ENCODE assay signal across 11 mouse cellular contexts in genomic region chr17:75443064-75443621, GRCm38 (mm10). TPM values are rescaled to one million over a fixed set of nuclear protein-coding genes. Genes with fewer than 3 reads are reported as not detected.
DNase-seq lines count a peak whose midpoint lies in the region; ATAC-seq and TF ChIP-seq lines count a peak whose summit lies in the region.
"Had no signal": no experiment of that assay in that cellular context is flagged by ENCODE, and none has a peak within 500 bp of the region (broad histone marks: within the 10 kb centered on the region; RNA-seq: fewer than 3 reads in every experiment).

No protein-coding gene starts in this region.

- ATAC-seq in forebrain, embryonic 14.5 days: no peak
- ATAC-seq: inflammation-experienced regulatory T-cells, adult 6 months had no signal

- 9% methylated on average over 5 of the region's 6 CpGs for WGBS in heart, adult 2 months
- 90% methylated on average over 6 of the region's 6 CpGs for WGBS in forebrain, embryonic 14.5 days

- peak overlapping the region; percentile 32 for H3K27ac ChIP-seq in heart, adult 2 months
- H3K27ac ChIP-seq in brown adipose tissue, adult 24 weeks (replicated peaks; ENCODE audit: low read depth, low read length): peak overlapping the region; percentile 63
- H3K27ac ChIP-seq in forebrain, embryonic 14.5 days (ENCODE audit: low read depth, low read length): no peak overlapping the region
- H3K27ac ChIP-seq: limb, embryonic 13.5 days had no signal

- H3K36me3 ChIP-seq in heart, adult 2 months (ENCODE audit: control insufficient read depth, insufficient read depth, low read length): peaks cover 9% of the 10 kb centered on the region
- H3K36me3 ChIP-seq in forebrain, embryonic 14.5 days (ENCODE audit: control insufficient read depth, insufficient read depth, low read length): no peaks in the 10 kb centered on the region
- H3K36me3 ChIP-seq: limb, embryonic 13.5 days; neural tube, embryonic 13.5 days had no signal

- TF ChIP-seq CTCF in heart, adult 2 months (IDR thresholded peaks at IDR 0.05): no peak

- DNase-seq in heart, adult 2 months: peak in 1 of 2 experiments; percentile 30
- DNase-seq in heart, postnatal 36 days: no peak
- DNase-seq in B cell, adult 2 months: peak; percentile 71 to 77
- DNase-seq in left cerebral cortex, postnatal 14 days (ENCODE audit: low spot score in 2 of 2): peak; percentile 56 to 68
- DNase-seq in adrenal gland, adult (ENCODE audit: inconsistent age in 2 of 2, low spot score in 1 of 2): no peak
- no peak for DNase-seq in adrenal gland, postnatal 36 days
- no peak for DNase-seq in forebrain, embryonic 14.5 days (ENCODE audit: low spot score)

- TF ChIP-seq EP300 in heart, adult 2 months (IDR thresholded peaks at IDR 0.05; ENCODE audit: insufficient read depth, low read depth, low read length): 0 out of 2 replicates have a peak, but pooled peaks have one; percentile 29

- H3K4me3 ChIP-seq in heart, adult 2 months: no peak overlapping the region
- no peak overlapping the region for H3K4me3 ChIP-seq in brown adipose tissue, adult 24 weeks (ENCODE audit: insufficient read depth, low read depth, low read length)
- no peak overlapping the region for H3K4me3 ChIP-seq in forebrain, embryonic 14.5 days (ENCODE audit: low read depth, low read length)
- H3K4me3 ChIP-seq: limb, embryonic 13.5 days; neural tube, embryonic 13.5 days had no signal

- no peaks in the 10 kb centered on the region for H3K27me3 ChIP-seq in heart, adult 2 months (ENCODE audit: control insufficient read depth, insufficient read depth, low read length)
- no peaks in the 10 kb centered on the region for H3K27me3 ChIP-seq in forebrain, embryonic 14.5 days (replicated peaks; ENCODE audit: control insufficient read depth, insufficient read depth, low read length)
- H3K27me3 ChIP-seq: limb, embryonic 13.5 days; neural tube, embryonic 13.5 days had no signal

- H3K9me3 ChIP-seq in forebrain, embryonic 14.5 days (replicated peaks; ENCODE audit: control insufficient read depth, low read length): no peaks in the 10 kb centered on the region
- H3K9me3 ChIP-seq: limb, embryonic 13.5 days; neural tube, embryonic 13.5 days had no signal

- H3K4me1 ChIP-seq in heart, adult 2 months (ENCODE audit: control insufficient read depth, insufficient read depth, low read length): peaks cover 10% of the 10 kb centered on the region
- peaks cover 22% of the 10 kb centered on the region for H3K4me1 ChIP-seq in brown adipose tissue, adult 24 weeks (ENCODE audit: control insufficient read depth, insufficient read depth, insufficient read length, low read length)
- no peaks in the 10 kb centered on the region for H3K4me1 ChIP-seq in forebrain, embryonic 14.5 days (ENCODE audit: control insufficient read depth, insufficient read depth, low read length)
- H3K4me1 ChIP-seq: limb, embryonic 13.5 days had no signal

- intact Hi-C loops in heart, adult 2 months (cut with DNase I): no loop called here
- intact Hi-C loops in heart, postnatal 36 days (cut with DNase I): no loop called here
- intact Hi-C loops in left cerebral cortex, postnatal 14 days (cut with DNase I): no loop called here

- H3K9ac ChIP-seq in heart, adult 2 months (ENCODE audit: low read depth, low read length): no peak overlapping the region
- no peak overlapping the region for H3K9ac ChIP-seq in forebrain, embryonic 14.5 days (ENCODE audit: low read length)
- H3K9ac ChIP-seq: limb, embryonic 13.5 days; neural tube, embryonic 13.5 days had no signal

- peaks cover 1% of the 10 kb centered on the region; the same call in 1 of the 2 replicates for H3K79me2 ChIP-seq in heart, adult 2 months (replicated peaks; ENCODE audit: control insufficient read depth, insufficient read depth, low read length)

- H3K4me2 ChIP-seq in forebrain, embryonic 14.5 days (ENCODE audit: low read length): no peak overlapping the region
- H3K4me2 ChIP-seq: limb, embryonic 13.5 days; neural tube, embryonic 13.5 days had no signal

- no peak for TF ChIP-seq POLR2A in heart, adult 2 months (IDR thresholded peaks at IDR 0.05; ENCODE audit: insufficient read depth, low read depth, low read length)

RNA-seq across cellular contexts. Expression of gene Rasgrp3, which starts 7.4 kb away (rescaled TPM):
- total RNA-seq in heart, adult 2 months (2021): 10 to 100 TPM; 27.2 to 27.4 TPM
- 10.4 and 28.1 TPM in 2 replicates for polyA plus RNA-seq in heart, adult 2 months (2012; rRNA removed)
- total RNA-seq in heart, postnatal 36 days (2021): 10 to 100 TPM; 23.3 TPM
- 5.4 and 7.1 TPM in 2 replicates for polyA plus RNA-seq in brown adipose tissue, adult 24 weeks (2012; ENCODE audit: insufficient read depth, insufficient read length, missing spikeins)
- 10 to 100 TPM; 13.2 to 13.4 TPM for total RNA-seq in left cerebral cortex, postnatal 14 days (2021)
- total RNA-seq in adrenal gland, postnatal 36 days (2021): 10 to 100 TPM; 13.3 to 23.5 TPM
- 5.3 and 6.3 TPM in 2 replicates for polyA plus RNA-seq in forebrain, embryonic 14.5 days (2014; fragmentation: Nextera tagmentation; extraction: Ambion mirVana)

Comparison
In these comparisons a context has a peak if more than half of its experiments do, and no peak if none do; other contexts are left out.
1. DNase-seq: peak in B cell, adult 2 months (2 of 2) and left cerebral cortex, postnatal 14 days (2 of 2); none in heart, postnatal 36 days (0 of 2), adrenal gland, adult (0 of 2), adrenal gland, postnatal 36 days (0 of 2) and forebrain, embryonic 14.5 days (single experiment).